Mouse (Mus musculus) intestine, postnatal 0 days (tissue): ENCODE results near the gene St5. TPM values are rescaled to one million over a fixed set of nuclear protein-coding genes. Genes with fewer than 3 reads are reported as not detected.

Experiments
- ATAC-seq: fragments of 200-750 bp; cut with Nextera tagmentation; 2 replicates; pipeline ENCODE4 v1.8.0; 2017; ENCODE audit warnings: mild to moderate bottlenecking, moderate TSS enrichment, moderate library complexity
- H3K27ac ChIP-seq: fragments of 300-500 bp; sonication (generic); 2 replicates; pipeline ENCODE4 v1.5.1; 2014; ENCODE audit warnings: mild to moderate bottlenecking, low read depth, low read length, moderate library complexity
- H3K27me3 ChIP-seq: fragments of 300-500 bp; sonication (generic); replicated peaks from 2 replicates; pipeline ENCODE4 v1.6.1; 2014; ENCODE audit warnings: low read length, mixed read lengths; ENCODE audit not compliant: control insufficient read depth, insufficient read depth
- H3K36me3 ChIP-seq: fragments of 300-500 bp; sonication (generic); 2 replicates; pipeline ENCODE4 v1.6.1; 2014; ENCODE audit warnings: mild to moderate bottlenecking, moderate library complexity; ENCODE audit not compliant: control insufficient read depth, insufficient read depth
- H3K4me1 ChIP-seq: fragments of 300-500 bp; sonication (generic); replicated peaks from 2 replicates; pipeline ENCODE4 v1.6.1; 2014; ENCODE audit warnings: antibody characterized with exemption, low read length, mixed read lengths; ENCODE audit not compliant: control insufficient read depth, insufficient read depth
- H3K4me2 ChIP-seq: fragments of 300-500 bp; sonication (generic); replicated peaks from 2 replicates; pipeline ENCODE4 v1.6.1; 2014; ENCODE audit warnings: low read depth, mild to moderate bottlenecking, moderate library complexity
- H3K4me3 ChIP-seq: fragments of 300-500 bp; sonication (generic); 2 replicates; pipeline ENCODE4 v1.5.1; 2014; ENCODE audit warnings: low read depth, low read length
- H3K9ac ChIP-seq: fragments of 300-500 bp; sonication (generic); 2 replicates; pipeline ENCODE4 v1.6.1; 2014; ENCODE audit warnings: mild to moderate bottlenecking, low read depth, low read length
- H3K9me3 ChIP-seq: fragments of 300-500 bp; sonication (generic); 2 replicates; pipeline ENCODE4 v1.6.1; 2016; ENCODE audit warnings: mixed run types; ENCODE audit not compliant: control insufficient read depth
- CTCF ChIP-seq: sonication (generic); IDR thresholded peaks from 2 replicates; pipeline ENCODE4 v1.5.1; 2016; ENCODE audit warnings: low read depth, mild to moderate bottlenecking, control low read depth, antibody characterized with exemption, moderate library complexity
- WGBS: fragments of 180-500 bp; shearing (Covaris S2); extraction: QIAGEN DNeasy Blood & Tissue Kit; methylation state at CpG from one replicate; pipeline ENCODE4 v1.1.7; 2014; 5-methylcytosine and 5-hydroxymethylcytosine counted together
- polyA plus RNA-seq: library from polyadenylated mRNA; unstranded; fragments of >200 nt; fragmentation: Nextera tagmentation; extraction: Ambion mirVana; gene quantifications from 2 replicates; pipeline ENCODE4 v1.2.1, GENCODE M21; 2015

Gene St5
- polyA plus RNA-seq, 1 experiment from 2014 or later = 46.7 TPM

GRCm38 (mm10) chr7:109694576-109695338 is 8.6 kb downstream of the St5 start:
- WGBS = 89% methylated on average over 13 of the region's 13 CpGs
- Histone ChIP-seq H3K36me3 (no peaks in the 10 kb centered on the region), H3K9me3 (no peaks in the 10 kb centered on the region), H3K9ac (no peak overlapping the region), H3K4me1 (no peaks in the 10 kb centered on the region), H3K27me3 (no peaks in the 10 kb centered on the region), H3K4me2 (no peak overlapping the region), H3K4me3 (no peak overlapping the region), H3K27ac (no peak overlapping the region)
- no peak for ATAC-seq
- no peak for TF ChIP-seq CTCF

GRCm38 (mm10) chr7:109690961-109691360 is 12.4 kb downstream of the St5 start:
- Histone ChIP-seq H3K4me1 (no peaks in the 10 kb centered on the region), H3K4me3 (no peak overlapping the region), H3K9ac (no peak overlapping the region), H3K9me3 (no peaks in the 10 kb centered on the region), H3K4me2 (no peak overlapping the region), H3K36me3 (no peaks in the 10 kb centered on the region), H3K27me3 (no peaks in the 10 kb centered on the region), H3K27ac (no peak overlapping the region)
- WGBS = 59% methylated on average over 5 of the region's 5 CpGs
- no peak for ATAC-seq
- no peak for TF ChIP-seq CTCF

- WGBS = 90% methylated on average over 3 of the region's 3 CpGs
- Histone ChIP-seq H3K27ac (no peak overlapping the region), H3K4me1 (no peaks in the 10 kb centered on the region), H3K9ac (no peak overlapping the region), H3K27me3 (no peaks in the 10 kb centered on the region), H3K9me3 (no peaks in the 10 kb centered on the region), H3K4me2 (no peak overlapping the region), H3K4me3 (no peak overlapping the region), H3K36me3 (no peaks in the 10 kb centered on the region)
- ATAC-seq = no peak
- peak; percentile 63 for TF ChIP-seq CTCF
Observed at GRCm38 (mm10) chr7:109690101-109690500, 13.3 kb downstream of the St5 start.

- H3K4me3 ChIP-seq = no peak overlapping the region
- no peak overlapping the region for H3K27ac ChIP-seq
- H3K36me3 ChIP-seq = no peaks in the 10 kb centered on the region
- WGBS = 46% methylated on average over 9 of the region's 9 CpGs
- no peaks in the 10 kb centered on the region for H3K9me3 ChIP-seq
- H3K4me2 ChIP-seq = no peak overlapping the region
- ATAC-seq = no peak
- no peaks in the 10 kb centered on the region for H3K27me3 ChIP-seq
- no peak overlapping the region for H3K9ac ChIP-seq
- H3K4me1 ChIP-seq = no peaks in the 10 kb centered on the region
- TF ChIP-seq CTCF = no peak
Observed at GRCm38 (mm10) chr7:109686585-109687128, 16.7 kb downstream of the St5 start.

- no peak for ATAC-seq
- WGBS = 84% methylated on average over 1 of the region's 1 CpGs
Observed at GRCm38 (mm10) chr7:109680879-109681278, 22.5 kb downstream of the St5 start.

GRCm38 (mm10) chr7:109680284-109680683 is 23.1 kb downstream of the St5 start:
- no peak for ATAC-seq
- WGBS = 93% methylated on average over 2 of the region's 2 CpGs
- H3K4me3 ChIP-seq = no peak overlapping the region
- no peak overlapping the region for H3K4me2 ChIP-seq
- no peak overlapping the region for H3K27ac ChIP-seq
- no peaks in the 10 kb centered on the region for H3K4me1 ChIP-seq
- no peak overlapping the region for H3K9ac ChIP-seq
- TF ChIP-seq CTCF = peak; percentile 14; the same call in 1 of the 2 replicates
- no peaks in the 10 kb centered on the region for H3K36me3 ChIP-seq
- no peaks in the 10 kb centered on the region for H3K27me3 ChIP-seq
- H3K9me3 ChIP-seq = no peaks in the 10 kb centered on the region

More at GRCm38 (mm10) chr7:109680879-109681278, 22.5 kb downstream of the St5 start:
- Histone ChIP-seq H3K4me3 (no peak overlapping the region), H3K4me2 (no peak overlapping the region), H3K4me1 (no peaks in the 10 kb centered on the region), H3K9ac (no peak overlapping the region), H3K27me3 (no peaks in the 10 kb centered on the region), H3K9me3 (no peaks in the 10 kb centered on the region), H3K27ac (no peak overlapping the region), H3K36me3 (no peaks in the 10 kb centered on the region)
- TF ChIP-seq CTCF = no peak
